Mouse (Mus musculus) left cerebral cortex, postnatal 4 days (tissue): ENCODE data around the gene Nup107. TPM values are rescaled to one million over a fixed set of nuclear protein-coding genes. Genes with fewer than 3 reads are reported as not detected.
"Not testable (repeated sequence)": the region's sequence is repeated elsewhere in the genome, so short reads cannot be mapped to it uniquely, and the experiment has no call there.

ENCODE experiments used
- DNase-seq: peaks from one replicate; pipeline ENCODE4 v3.0.0-alpha.2; 2022
- intact Hi-C: fragments of 180-260 bp; cut with DNase I; formaldehyde crosslinking; loops from one replicate; pipeline ENCODE4 v1.15.1; 2025
- total RNA-seq, 2 experiments: library from RNA; stranded (reverse); gene quantifications; 2 replicates each; pipeline ENCODE4 v1.2.3; 2021

The Nup107 gene
- total RNA-seq, 2 experiments from 2014 or later = 23.9 to 24.4 TPM

DNA sequence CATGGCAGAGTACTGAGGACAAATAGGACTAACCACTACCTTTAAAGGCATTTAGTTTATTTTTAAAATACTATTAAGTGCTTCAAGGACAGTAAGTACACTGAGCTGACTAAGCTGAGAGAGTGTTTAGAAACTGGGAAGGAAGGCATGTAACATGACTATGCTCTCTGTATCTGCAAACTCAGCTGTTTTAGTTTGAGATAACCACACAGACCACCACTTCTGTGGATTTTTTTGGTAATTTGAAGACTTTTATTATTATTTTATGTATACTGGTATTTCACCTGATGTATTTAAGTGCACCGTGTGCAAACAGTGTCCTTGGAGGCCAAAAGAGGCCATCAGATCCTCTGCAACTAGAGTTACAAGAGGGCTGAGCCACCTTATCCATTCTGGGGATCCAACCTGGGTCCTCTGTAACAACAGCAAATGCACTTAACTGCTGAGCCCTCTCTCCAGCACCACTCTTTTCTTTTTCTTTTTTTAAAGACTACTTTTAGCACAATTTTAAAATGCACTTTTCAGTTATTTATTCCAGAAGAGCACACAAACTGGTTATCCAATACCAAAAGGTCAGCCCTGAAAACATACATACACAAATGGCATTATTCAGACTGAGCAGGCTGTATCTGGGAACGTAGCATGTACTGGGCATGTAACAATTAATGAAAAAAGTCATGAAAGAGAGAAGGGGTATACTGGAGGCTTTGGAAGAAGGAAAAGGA is 85.2 kb downstream of the Nup107 start:
- no peak for DNase-seq
- intact Hi-C loops = no loop called here

DNA sequence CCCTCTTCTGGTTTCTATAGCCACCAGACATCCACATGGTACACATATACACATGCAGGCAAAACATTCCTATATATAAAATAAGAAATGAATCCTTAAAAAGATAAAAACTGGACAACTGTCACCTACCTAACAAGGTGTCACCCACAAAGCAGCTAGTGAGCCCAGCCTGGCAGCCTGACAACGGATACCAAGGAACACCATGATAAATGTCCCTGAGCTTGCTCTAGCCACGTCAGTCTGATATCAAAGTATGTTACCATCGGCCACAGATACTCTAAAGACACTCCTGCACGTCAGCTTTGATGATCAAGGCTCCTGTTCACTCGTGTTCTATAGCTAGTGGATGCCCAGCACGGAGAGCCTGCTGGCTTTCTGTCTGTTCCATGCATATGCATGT is 86.1 kb downstream of the Nup107 start:
- intact Hi-C loops = no loop called here
- DNase-seq = no peak

DNA sequence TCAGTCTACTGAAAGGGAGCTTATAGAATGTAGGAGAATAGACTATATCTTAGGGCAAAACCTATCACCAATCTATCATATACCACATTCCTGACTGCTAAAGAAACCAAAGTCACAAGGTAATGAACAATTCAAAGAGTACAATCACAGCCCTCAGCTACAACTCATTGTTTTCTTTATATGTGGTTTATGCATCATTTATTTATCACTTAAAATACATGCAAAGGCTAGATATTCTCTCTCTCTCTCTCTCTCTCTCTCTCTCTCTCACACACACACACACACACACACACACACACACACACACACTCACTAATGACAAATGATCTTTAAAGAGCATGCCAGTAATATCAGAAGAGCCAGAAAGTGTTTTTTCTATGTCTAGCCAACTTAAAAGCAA is 86.7 kb downstream of the Nup107 start:
- intact Hi-C loops = no loop called here
- no peak for DNase-seq

DNA sequence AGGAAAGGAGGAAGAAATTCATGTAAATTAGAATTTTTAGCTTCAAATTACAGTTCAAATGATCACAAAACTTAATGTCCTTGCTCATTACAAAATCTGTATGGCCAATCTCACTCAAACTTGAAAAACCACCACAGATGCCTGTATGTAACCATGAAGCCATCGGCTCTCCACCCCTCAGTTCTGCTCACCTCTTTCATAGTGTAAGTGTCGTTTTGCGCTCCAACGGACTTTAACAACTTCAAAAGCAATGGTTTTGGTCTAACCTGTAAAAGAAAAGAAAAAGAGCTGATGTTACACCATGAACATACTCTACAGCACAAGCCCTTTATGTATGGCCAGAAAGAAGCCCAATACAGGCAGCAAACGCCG is 87.6 kb downstream of the Nup107 start:
- DNase-seq = no peak
- intact Hi-C loops = no loop called here

DNA sequence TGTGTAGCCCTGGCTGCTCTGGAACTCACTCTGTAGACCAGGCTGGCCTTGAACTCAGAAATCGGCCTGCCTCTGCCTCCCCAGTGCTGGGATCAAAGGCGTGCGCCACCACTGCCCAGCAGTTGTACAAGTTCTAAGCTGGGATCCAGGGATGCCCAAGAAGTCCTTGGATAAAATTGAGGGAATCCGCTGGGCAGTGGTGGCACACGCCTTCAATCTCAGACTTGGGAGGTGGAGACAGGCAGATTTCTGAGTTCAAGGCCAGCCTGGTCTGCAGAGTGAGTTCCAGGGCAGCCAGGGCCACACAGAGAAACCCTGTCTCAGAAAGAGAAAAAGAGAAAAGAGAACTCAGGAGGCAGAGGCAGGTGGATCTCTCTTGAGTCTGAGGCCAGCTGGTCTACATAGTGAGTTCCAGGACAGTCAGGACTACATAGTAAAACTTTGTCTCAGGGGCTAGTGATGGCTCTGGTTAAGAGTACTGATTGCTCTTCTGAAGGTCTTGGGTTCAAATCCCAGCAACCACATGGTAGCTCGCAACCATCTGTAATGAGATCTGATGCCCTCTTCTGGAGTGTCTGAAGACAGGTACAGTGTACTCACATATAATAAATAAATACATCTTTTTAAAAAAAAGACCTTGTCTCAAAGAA is 88.1 kb downstream of the Nup107 start:
- intact Hi-C loops, DNase-seq: not testable (repeated sequence)

DNA sequence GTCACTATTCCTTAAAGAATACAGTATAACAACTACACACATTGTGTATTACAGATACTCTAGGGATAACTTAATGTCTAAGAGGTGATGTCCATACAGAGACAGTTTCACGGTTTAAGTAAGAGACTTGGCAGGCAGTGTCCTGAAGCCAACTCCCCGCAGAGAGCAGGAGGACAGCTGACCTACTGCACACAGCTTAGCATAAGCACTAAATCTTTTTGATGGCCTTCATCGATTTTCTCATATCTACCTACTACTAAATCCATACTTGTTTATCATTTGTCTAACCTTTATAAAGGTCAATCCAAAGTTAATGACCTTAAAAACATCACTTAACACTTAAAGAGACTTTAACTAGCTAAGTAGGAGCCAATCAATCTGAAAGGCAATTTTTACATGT is 89.0 kb downstream of the Nup107 start:
- intact Hi-C loops = no loop called here
- DNase-seq = no peak

DNA sequence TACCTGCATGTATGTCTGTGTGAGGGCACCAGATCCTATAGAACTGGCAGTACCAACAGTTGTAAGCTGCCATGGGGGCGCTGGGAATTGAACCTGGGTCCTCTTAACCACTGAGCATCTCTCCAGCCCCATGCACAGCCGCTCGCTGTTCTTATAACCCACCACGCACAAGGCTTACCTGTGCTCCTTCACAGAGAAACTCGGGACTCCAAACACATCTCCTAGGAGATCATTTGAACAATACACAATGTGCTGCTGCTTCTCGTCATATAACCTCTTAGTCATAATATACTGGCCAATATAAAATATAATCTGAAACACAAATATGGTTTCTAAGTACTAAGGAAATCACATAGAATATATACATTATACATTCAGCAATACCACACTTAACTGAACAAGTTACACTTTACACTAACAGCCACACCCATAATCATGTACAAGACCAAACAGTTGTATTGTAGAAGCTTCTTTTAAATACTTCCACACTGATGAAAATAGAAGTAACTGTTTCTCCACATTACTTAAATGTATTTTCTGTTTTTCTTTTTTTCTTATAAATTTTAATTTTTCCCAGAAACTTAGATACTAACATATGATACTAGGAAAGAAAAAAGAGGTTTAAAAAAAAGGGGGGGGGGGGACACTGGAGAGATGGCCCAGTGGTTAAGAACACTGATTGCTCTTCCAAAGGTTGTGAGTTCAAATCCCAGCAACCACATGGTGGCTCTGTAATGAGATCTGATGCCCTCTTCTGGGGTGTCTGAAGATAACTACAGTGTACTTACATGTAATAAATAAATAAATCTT is 90.3 kb downstream of the Nup107 start:
- intact Hi-C loops = no loop called here
- no peak for DNase-seq

DNA sequence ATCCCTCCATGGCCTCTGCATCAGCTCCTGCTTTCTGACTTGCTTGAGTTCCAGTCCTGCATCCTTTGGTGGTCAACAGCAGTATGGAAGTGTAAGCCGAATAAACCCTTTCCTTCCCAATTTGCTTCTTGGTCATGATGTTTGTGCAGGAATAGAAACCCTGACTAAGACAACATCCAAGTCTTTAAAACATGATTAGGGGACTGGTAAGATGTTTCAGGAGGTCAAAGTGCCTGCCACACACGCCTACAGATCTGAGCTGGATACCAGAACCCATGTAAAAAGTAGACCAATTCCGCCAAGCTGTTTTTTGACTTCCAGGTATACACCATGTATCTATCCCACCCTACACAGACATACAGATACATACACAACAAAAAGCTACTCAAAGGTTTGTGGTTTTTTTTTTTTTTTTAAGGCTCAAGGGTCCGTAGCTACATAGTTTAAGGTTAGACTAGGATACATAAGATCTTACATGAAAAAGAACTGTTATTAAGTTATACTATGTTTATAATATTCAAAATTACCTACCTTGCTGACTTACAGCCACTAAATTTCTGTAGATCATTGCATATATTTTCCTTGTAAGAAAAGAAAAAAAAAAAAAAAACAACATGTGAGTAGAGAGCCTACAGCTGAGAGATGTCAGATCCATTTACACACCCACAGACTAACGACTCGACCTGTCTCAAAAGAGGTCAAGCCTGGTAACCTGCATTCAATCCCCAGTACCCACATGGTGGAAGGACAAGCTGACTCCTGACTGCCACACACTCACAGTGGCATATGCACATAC is 91.3 kb downstream of the Nup107 start:
- intact Hi-C loops = no loop called here
- DNase-seq = no peak

Other genes starting within 250 kb of the Nup107 start
- 1 to 10 TPM; 1.7 to 2.5 TPM for gene Cpm, start 163.2 kb downstream of the Nup107 start, total RNA-seq
- gene Mdm2, start 81.9 kb downstream of the Nup107 start, total RNA-seq = 10 to 100 TPM; 39.1 to 51.9 TPM
- gene Slc35e3, start 46.3 kb downstream of the Nup107 start, total RNA-seq = 10 to 100 TPM; 36.9 to 37.6 TPM
- 100 to 1,000 TPM in 1 of 2 experiments, 10 to 100 TPM in 1; 98.6 to 110 TPM for gene Rap1b, start 53.3 kb upstream of the Nup107 start, total RNA-seq